Mouse (Mus musculus): ENCODE results near the gene Myo15b. TPM values are rescaled to one million over a fixed set of nuclear protein-coding genes. Genes with fewer than 3 reads are reported as not detected.

The Myo15b gene
- polyA plus RNA-seq, 1 experiment from 2014 or later: 0.83 TPM

DNA sequence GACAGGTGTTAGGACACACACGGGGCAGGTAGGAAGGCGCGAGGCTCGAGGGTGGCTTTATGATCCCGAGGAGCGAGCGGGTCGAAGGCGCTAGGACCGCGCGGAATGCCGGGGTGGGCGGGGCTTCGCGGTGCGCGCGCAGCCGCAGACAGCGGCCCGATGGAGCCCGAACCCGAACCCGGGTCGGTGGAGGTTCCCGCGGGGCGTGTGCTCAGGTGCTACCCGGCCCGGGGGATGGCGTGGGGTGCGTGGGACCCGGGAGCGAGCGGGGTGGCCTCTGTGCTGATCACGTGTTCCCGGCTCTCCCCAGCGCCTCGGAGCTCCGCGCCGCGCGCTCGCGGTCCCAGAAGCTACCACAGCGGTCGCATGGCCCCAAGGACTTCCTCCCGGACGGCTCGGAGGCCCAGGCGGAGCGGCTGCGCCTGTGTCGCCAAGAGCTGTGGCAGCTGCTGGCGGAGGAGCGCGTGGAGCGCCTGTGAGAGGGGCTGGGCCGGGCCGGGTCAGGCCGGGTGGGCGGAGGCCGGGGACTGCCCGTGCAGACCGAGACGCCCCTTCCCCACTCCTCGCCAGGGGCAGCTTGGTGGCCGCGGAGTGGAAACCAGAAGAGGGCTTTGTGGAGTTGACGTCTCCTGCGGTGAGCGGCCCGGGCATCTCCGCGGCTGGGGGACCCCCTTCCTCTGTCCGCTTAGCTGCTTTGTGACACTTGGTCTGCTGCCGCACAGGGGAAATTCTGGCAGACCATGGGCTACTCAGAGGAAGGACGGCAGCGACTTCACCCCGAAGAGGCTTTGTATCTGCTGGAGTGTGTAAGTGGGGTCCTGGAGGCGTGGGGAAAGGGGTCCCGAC lies 43.4 kb upstream of the Myo15b start, which contains the start of gene Tsen54:
Gene Tsen54 (plus strand): TSS at position 120 of the 846 bp plus-strand sequence.
- under 1% methylated on average over 81 of the region's 84 CpGs for WGBS
- H3K36me3 ChIP-seq (ENCODE audit: control insufficient read depth, insufficient read depth, low read length): peaks cover 2% of the 10 kb centered on the region; the same call in 1 of the 2 replicates

DNA sequence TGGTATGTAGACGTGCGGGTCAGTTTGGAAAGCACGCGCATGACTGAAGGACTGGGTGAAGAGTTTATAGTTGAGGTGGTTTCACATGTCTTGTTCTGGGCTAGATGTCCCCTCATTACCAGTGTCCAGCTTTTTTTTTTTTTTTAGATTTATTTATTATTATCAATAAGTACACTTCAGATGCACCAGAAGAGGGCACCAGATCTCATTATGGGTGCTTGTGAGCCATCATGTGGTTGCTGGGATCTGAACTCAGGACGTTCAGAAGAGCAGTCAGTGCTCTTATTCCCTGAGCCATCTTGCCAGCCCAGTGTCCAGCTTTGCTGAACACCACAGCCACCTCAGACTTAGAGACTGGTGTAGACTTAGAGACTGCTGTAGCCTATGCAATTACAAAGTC lies 40.9 kb upstream of the Myo15b start:
- H3K27me3 ChIP-seq (ENCODE audit: control insufficient read depth, insufficient read depth, low read depth, low read length): no peaks in the 10 kb centered on the region
- H3K4me3 ChIP-seq (ENCODE audit: low read length): no peak overlapping the region
- H3K9me3 ChIP-seq (ENCODE audit: control insufficient read depth, low read length): no peaks in the 10 kb centered on the region
- peaks cover 18% of the 10 kb centered on the region for H3K4me1 ChIP-seq (replicated peaks; ENCODE audit: control insufficient read depth, insufficient read depth, low read length)
- H3K9ac ChIP-seq (ENCODE audit: low read length): no peak overlapping the region
- ATAC-seq (ENCODE audit: low read depth): no peak
- 80% methylated on average over 5 of the region's 5 CpGs for WGBS
- peaks cover 21% of the 10 kb centered on the region for H3K36me3 ChIP-seq (ENCODE audit: control insufficient read depth, insufficient read depth, low read length)
- no peak overlapping the region for H3K4me2 ChIP-seq (ENCODE audit: low read depth, low read length)
- no peak overlapping the region for H3K27ac ChIP-seq (ENCODE audit: low read length)

More for the DNA sequence above, 43.4 kb upstream of the Myo15b start, which contains the start of gene Tsen54:
- peak within 1 kb of the TSS; percentile 95 for H3K4me2 ChIP-seq (ENCODE audit: low read depth, low read length)
- peak; percentile 63 for ATAC-seq (ENCODE audit: low read depth)
- H3K9me3 ChIP-seq (ENCODE audit: control insufficient read depth, low read length): no peaks in the 10 kb centered on the region
- H3K4me1 ChIP-seq (replicated peaks; ENCODE audit: control insufficient read depth, insufficient read depth, low read length): peaks cover 39% of the 10 kb centered on the region
- H3K9ac ChIP-seq (ENCODE audit: low read length): peak within 1 kb of the TSS; percentile 91
- peak within 1 kb of the TSS; percentile 68 for H3K27ac ChIP-seq (ENCODE audit: low read length)
- peak within 1 kb of the TSS; percentile 75 for H3K4me3 ChIP-seq (ENCODE audit: low read length)
- H3K27me3 ChIP-seq (ENCODE audit: control insufficient read depth, insufficient read depth, low read depth, low read length): no peaks in the 10 kb centered on the region

DNA sequence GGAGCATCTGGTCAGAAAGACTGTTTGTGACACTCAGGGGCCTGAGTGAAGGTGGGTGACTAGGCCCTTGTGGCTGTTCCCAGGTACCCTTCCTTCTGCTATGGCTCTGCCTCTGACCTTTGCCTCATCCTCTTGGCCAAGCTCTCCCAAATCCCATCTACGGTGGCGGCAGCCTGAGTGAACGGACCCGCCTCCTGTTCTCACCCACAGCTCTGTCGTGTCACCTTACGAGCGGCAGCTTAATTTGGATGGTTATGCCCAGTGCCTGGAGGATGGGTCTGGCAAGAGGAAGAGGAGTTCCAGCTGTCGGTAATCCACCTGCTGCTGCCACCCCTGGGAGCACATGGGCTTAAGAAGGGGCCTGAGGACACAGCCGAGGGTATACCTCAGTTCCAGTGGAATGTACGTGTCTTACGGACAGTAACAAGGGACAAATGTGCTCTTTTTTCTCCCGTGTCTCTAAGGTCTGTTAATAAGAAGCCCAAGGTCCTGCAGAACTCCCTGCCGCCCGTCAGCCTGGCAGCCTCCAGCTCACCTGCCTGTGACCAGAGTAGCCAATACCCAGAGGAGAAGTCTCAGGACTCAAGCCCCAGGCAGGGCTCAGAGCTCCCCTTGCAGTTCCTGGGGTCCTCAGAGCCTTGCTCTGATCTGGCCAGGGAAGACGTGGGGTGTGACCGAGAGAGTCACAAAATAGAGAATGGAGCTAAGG lies 38.1 kb upstream of the Myo15b start:
- Histone ChIP-seq H3K4me3 (ENCODE audit: low read length) (no peak overlapping the region), H3K9ac (ENCODE audit: low read length) (no peak overlapping the region), H3K4me2 (ENCODE audit: low read depth, low read length) (no peak overlapping the region), H3K4me1 (replicated peaks; ENCODE audit: control insufficient read depth, insufficient read depth, low read length) (peaks cover 17% of the 10 kb centered on the region), H3K36me3 (ENCODE audit: control insufficient read depth, insufficient read depth, low read length) (peaks cover 22% of the 10 kb centered on the region), H3K9me3 (ENCODE audit: control insufficient read depth, low read length) (no peaks in the 10 kb centered on the region), H3K27ac (ENCODE audit: low read length) (no peak overlapping the region), H3K27me3 (ENCODE audit: control insufficient read depth, insufficient read depth, low read depth, low read length) (peaks cover 6% of the 10 kb centered on the region; the same call in 1 of the 2 replicates)
- ATAC-seq (ENCODE audit: low read depth): no peak
- WGBS: 86% methylated on average over 16 of the region's 16 CpGs

DNA sequence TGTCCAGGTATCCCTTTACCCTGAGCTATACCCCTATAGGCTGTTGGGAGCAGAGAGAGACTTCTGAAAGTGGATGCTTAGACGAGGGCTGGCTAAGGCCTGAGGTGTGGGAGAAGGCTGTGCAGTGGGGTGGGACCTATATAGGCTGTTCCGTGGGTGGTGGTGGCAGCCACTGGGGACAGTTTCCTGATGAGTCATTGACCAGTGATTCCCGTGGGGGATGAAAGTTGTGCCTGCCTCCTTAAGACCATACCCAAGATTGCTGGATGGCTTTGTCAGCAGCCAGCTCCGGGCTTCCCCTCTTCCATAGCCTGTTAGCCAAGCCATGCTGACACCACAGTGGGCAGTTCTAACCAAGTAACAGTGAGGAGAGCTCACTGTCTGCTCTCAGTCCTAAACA lies 37.2 kb upstream of the Myo15b start:
- no peak overlapping the region for H3K9ac ChIP-seq (ENCODE audit: low read length)
- peaks cover 8% of the 10 kb centered on the region; the same call in 1 of the 2 replicates for H3K4me1 ChIP-seq (replicated peaks; ENCODE audit: control insufficient read depth, insufficient read depth, low read length)
- H3K4me3 ChIP-seq (ENCODE audit: low read length): no peak overlapping the region
- H3K36me3 ChIP-seq (ENCODE audit: control insufficient read depth, insufficient read depth, low read length): peaks cover 22% of the 10 kb centered on the region
- H3K27me3 ChIP-seq (ENCODE audit: control insufficient read depth, insufficient read depth, low read depth, low read length): peaks cover 8% of the 10 kb centered on the region; the same call in 1 of the 2 replicates
- no peak for ATAC-seq (ENCODE audit: low read depth)
- no peak overlapping the region for H3K4me2 ChIP-seq (ENCODE audit: low read depth, low read length)
- H3K9me3 ChIP-seq (ENCODE audit: control insufficient read depth, low read length): no peaks in the 10 kb centered on the region
- 67% methylated on average over 4 of the region's 4 CpGs for WGBS
- H3K27ac ChIP-seq (ENCODE audit: low read length): no peak overlapping the region

DNA sequence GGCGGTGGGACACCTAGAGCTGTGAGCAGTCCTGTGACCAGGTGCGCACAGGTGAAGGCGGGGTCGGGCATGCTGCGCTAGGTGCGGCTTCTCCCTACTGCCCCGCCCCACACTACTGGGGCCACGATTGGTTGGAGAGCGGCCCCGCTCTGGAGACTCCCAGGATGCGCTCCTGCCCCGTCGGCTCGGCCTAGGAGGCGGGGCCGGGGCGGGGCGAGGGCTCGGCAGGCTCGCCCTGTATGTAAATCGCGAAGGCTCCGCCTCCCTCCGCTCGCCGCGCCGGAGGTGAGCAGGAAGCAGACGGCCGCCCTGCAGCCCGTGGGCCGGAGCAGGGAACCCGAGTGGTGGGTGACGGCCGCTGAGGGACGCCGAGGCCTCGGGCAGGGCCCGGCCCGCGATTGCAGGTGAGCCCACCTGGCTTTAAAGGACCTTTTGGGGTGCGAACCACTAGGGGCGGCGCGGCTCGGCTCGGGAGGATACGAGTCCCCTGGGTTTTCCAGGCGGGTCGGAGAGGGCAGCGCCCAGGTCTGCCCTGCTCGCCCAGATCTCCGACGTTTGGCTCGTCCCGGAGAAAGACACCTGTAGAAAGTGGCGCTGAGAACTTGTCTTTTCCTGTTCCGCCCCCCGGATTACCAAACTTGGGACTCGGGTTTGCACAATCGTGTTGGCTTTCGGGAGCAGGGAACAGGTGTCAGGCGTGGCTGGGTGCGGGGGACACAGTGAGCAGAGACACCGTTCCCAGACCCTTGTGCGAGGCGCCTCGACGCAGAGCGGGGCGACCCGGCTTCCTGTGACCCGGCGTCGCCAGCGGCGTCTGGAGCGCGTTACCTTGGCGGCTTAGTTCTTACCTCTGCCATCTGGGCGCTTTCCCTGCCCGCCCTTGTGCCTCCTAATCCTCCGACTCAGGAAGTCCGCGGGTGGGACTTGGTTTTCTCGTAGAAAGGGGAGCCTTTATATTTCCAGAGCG lies 34.1 kb upstream of the Myo15b start, which contains the start of gene Llgl2:
Gene Llgl2 (plus strand): TSS at position 276 of the 967 bp plus-strand sequence.
- H3K9me3 ChIP-seq (ENCODE audit: control insufficient read depth, low read length): no peaks in the 10 kb centered on the region
- under 1% methylated on average over 87 of the region's 87 CpGs for WGBS
- peaks cover 22% of the 10 kb centered on the region for H3K36me3 ChIP-seq (ENCODE audit: control insufficient read depth, insufficient read depth, low read length)
- H3K27me3 ChIP-seq (ENCODE audit: control insufficient read depth, insufficient read depth, low read depth, low read length): peaks cover 9% of the 10 kb centered on the region; the same call in 1 of the 2 replicates
- peak within 1 kb of the TSS; percentile 86 for H3K4me2 ChIP-seq (ENCODE audit: low read depth, low read length)
- H3K27ac ChIP-seq (ENCODE audit: low read length): peak within 1 kb of the TSS; percentile 81
- H3K4me1 ChIP-seq (replicated peaks; ENCODE audit: control insufficient read depth, insufficient read depth, low read length): peaks cover 21% of the 10 kb centered on the region
- peak within 1 kb of the TSS; percentile 70 for H3K9ac ChIP-seq (ENCODE audit: low read length)
- ATAC-seq (ENCODE audit: low read depth): peak; percentile 98
- peak within 1 kb of the TSS; percentile 65 for H3K4me3 ChIP-seq (ENCODE audit: low read length)

DNA sequence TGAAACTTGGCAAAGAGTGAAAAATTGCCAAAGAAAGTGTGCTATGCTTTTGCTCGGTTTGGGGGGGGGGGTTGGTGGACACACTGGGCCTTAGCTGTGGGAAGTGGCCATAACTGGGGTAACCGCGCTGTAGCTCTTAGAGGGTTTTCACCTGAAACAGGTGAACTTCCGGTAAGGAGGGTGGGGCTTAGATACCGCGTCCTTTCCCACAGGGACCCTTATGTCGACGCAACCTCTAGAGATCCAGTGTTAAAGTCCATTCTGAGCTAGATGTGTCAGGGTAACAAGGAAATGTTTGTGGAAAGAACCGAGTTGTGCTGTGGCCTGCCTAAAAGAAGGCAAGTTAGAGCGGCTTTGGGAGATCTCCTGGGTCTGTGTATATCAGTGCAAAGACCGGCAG lies 33.4 kb upstream of the Myo15b start:
- Histone ChIP-seq H3K4me3 (ENCODE audit: low read length) (peak overlapping the region; percentile 65), H3K27me3 (ENCODE audit: control insufficient read depth, insufficient read depth, low read depth, low read length) (peaks cover 9% of the 10 kb centered on the region; the same call in 1 of the 2 replicates), H3K4me2 (ENCODE audit: low read depth, low read length) (peak overlapping the region; percentile 86), H3K36me3 (ENCODE audit: control insufficient read depth, insufficient read depth, low read length) (peaks cover 19% of the 10 kb centered on the region), H3K9me3 (ENCODE audit: control insufficient read depth, low read length) (no peaks in the 10 kb centered on the region), H3K27ac (ENCODE audit: low read length) (peak overlapping the region; percentile 81), H3K4me1 (replicated peaks; ENCODE audit: control insufficient read depth, insufficient read depth, low read length) (peaks cover 24% of the 10 kb centered on the region), H3K9ac (ENCODE audit: low read length) (peak overlapping the region; percentile 70)
- no peak for ATAC-seq (ENCODE audit: low read depth)
- WGBS: 12% methylated on average over 11 of the region's 11 CpGs

DNA sequence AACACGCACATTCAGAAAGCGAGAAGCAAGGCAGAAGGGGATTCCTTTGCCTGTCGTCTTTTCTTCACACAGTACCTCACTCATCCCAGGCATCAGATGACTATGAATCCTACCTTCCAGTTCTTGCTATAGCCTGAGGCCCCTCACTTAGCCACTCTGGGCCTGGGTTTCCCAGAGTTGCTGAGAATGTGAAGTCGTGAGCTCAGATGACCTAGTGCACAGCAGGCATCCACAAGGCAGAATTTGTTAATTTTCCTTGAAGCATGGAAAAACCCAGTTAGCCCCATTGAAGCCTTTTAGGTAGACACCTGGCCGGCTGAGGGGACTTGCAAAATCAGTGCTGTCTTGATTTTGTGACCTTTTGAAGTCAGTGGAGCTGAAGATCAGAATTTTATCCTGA lies 31.7 kb upstream of the Myo15b start:
- 54% methylated on average over 5 of the region's 5 CpGs for WGBS
- Histone ChIP-seq H3K36me3 (ENCODE audit: control insufficient read depth, insufficient read depth, low read length) (peaks cover 7% of the 10 kb centered on the region), H3K27me3 (ENCODE audit: control insufficient read depth, insufficient read depth, low read depth, low read length) (peaks cover 9% of the 10 kb centered on the region; the same call in 1 of the 2 replicates), H3K4me2 (ENCODE audit: low read depth, low read length) (peak overlapping the region; percentile 26), H3K9me3 (ENCODE audit: control insufficient read depth, low read length) (no peaks in the 10 kb centered on the region), H3K9ac (ENCODE audit: low read length) (peak overlapping the region; percentile 44; the same call in 1 of the 2 replicates), H3K27ac (ENCODE audit: low read length) (peak overlapping the region; percentile 78), H3K4me1 (replicated peaks; ENCODE audit: control insufficient read depth, insufficient read depth, low read length) (peaks cover 40% of the 10 kb centered on the region), H3K4me3 (ENCODE audit: low read length) (0 out of 2 replicates have a peak overlapping the region, but pooled peaks have one; percentile 1)
- ATAC-seq (ENCODE audit: low read depth): no peak

DNA sequence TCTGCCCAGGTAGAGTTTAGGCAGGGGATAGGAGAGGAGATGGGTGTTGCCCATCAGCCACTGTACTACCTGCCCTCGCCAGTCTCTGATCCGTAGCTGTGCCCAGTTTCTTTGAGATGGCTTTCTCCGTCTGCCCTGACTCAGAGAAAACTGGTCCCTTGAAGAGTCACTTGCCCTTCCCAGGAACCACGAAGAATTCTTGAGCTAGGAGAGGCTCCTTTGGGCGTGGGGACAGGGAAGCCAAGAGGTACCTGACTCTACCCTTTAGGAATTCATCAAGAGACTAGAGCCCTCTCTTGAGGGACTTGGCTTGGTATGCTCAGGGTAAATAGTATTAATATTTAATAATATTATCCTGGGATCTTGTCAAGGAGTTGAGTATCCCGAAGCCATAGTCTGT lies 30.6 kb upstream of the Myo15b start:
- H3K27me3 ChIP-seq (ENCODE audit: control insufficient read depth, insufficient read depth, low read depth, low read length): peaks cover 9% of the 10 kb centered on the region; the same call in 1 of the 2 replicates
- H3K27ac ChIP-seq (ENCODE audit: low read length): peak overlapping the region; percentile 78
- peaks cover 51% of the 10 kb centered on the region for H3K4me1 ChIP-seq (replicated peaks; ENCODE audit: control insufficient read depth, insufficient read depth, low read length)
- ATAC-seq (ENCODE audit: low read depth): no peak
- no peak overlapping the region for H3K4me3 ChIP-seq (ENCODE audit: low read length)
- H3K4me2 ChIP-seq (ENCODE audit: low read depth, low read length): peak overlapping the region; percentile 26; the same call in 1 of the 2 replicates
- 53% methylated on average over 6 of the region's 6 CpGs for WGBS
- no peaks in the 10 kb centered on the region for H3K9me3 ChIP-seq (ENCODE audit: control insufficient read depth, low read length)
- no peaks in the 10 kb centered on the region for H3K36me3 ChIP-seq (ENCODE audit: control insufficient read depth, insufficient read depth, low read length)
- no peak overlapping the region; the same call in 1 of the 2 replicates for H3K9ac ChIP-seq (ENCODE audit: low read length)

All from lung, embryonic 16.5 days (tissue).